Mouse (Mus musculus) E14TG2a.4 (cell line): ENCODE data around the gene Nudcd3.

Experiments used
- CTCF ChIP-seq: conservative IDR thresholded peaks from 2 replicates; pipeline ENCODE4 v1.5.1; 2014; ENCODE audit warnings: low read length
- POU5F1 ChIP-seq: IDR thresholded peaks from 2 replicates; pipeline ENCODE4 v1.6.1; 2014; ENCODE audit warnings: low read length, borderline replicate concordance

DNA sequence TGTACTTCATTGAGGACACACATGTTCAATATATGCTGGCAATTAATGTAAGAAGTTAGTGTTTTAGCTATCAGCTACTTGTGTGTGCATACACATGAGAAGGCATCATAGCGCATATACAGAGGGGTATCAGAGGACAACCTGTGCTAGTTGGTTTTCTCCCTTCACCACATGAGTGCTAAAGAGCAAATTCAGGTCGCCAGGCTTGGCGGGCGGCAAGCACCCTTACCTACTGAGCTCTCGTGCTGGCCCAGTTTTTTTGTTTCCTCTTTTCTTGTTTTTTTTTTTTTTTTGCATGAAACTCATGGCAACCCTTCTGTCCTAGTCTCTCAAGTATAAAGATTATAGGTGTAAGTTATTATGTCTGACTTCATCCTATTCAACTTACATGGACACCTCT is 77.6 kb downstream of the Nudcd3 start:
- TF ChIP-seq CTCF (no peak), POU5F1 (no peak)
